Mouse (Mus musculus): ENCODE data around the gene Rad50. TPM values are rescaled to one million over a fixed set of nuclear protein-coding genes. Genes with fewer than 3 reads are reported as not detected.

Gene Rad50
- polyA plus RNA-seq, 1 experiment = 6.7 TPM

- peak; percentile 74 for DNase-seq
- 44% methylated on average over 14 of the region's 14 CpGs for WGBS
Measured at GRCm38 (mm10) chr11:53736771-53737572, 29.9 kb upstream of the Rad50 start.

GRCm38 (mm10) chr11:53735682-53736245, 28.6 kb upstream of the Rad50 start:
- peak; percentile 53 for DNase-seq
- H3K4me1 ChIP-seq (ENCODE audit: control insufficient read depth, insufficient read depth, low read length) = no peaks in the 10 kb centered on the region
- TF ChIP-seq POLR2A (IDR thresholded peaks at IDR 0.05; ENCODE audit: borderline replicate concordance, extremely low read depth, low read depth, low read length) (no peak), CTCF (IDR thresholded peaks at IDR 0.05; ENCODE audit: insufficient read depth, low read length) (peak; percentile 87)
- H3K4me3 ChIP-seq (replicated peaks; ENCODE audit: extremely low read depth, low read depth, low read length) = no peak overlapping the region
- 16% methylated on average over 17 of the region's 17 CpGs for WGBS

More at GRCm38 (mm10) chr11:53736771-53737572, 29.9 kb upstream of the Rad50 start:
- Histone ChIP-seq H3K4me3 (replicated peaks; ENCODE audit: extremely low read depth, low read depth, low read length) (no peak overlapping the region), H3K4me1 (ENCODE audit: control insufficient read depth, insufficient read depth, low read length) (no peaks in the 10 kb centered on the region)
- TF ChIP-seq CTCF (IDR thresholded peaks at IDR 0.05; ENCODE audit: insufficient read depth, low read length) = peak; percentile 73
- TF ChIP-seq POLR2A (IDR thresholded peaks at IDR 0.05; ENCODE audit: borderline replicate concordance, extremely low read depth, low read depth, low read length) = no peak

GRCm38 (mm10) chr11:53734970-53735681, 28.0 kb upstream of the Rad50 start:
- 57% methylated on average over 18 of the region's 18 CpGs for WGBS
- H3K4me3 ChIP-seq (replicated peaks; ENCODE audit: extremely low read depth, low read depth, low read length) = no peak overlapping the region
- TF ChIP-seq POLR2A (IDR thresholded peaks at IDR 0.05; ENCODE audit: borderline replicate concordance, extremely low read depth, low read depth, low read length) = no peak
- no peak for TF ChIP-seq CTCF (IDR thresholded peaks at IDR 0.05; ENCODE audit: insufficient read depth, low read length)
- DNase-seq = no peak
- H3K4me1 ChIP-seq (ENCODE audit: control insufficient read depth, insufficient read depth, low read length) = no peaks in the 10 kb centered on the region

GRCm38 (mm10) chr11:53734431-53734830, 27.3 kb upstream of the Rad50 start:
- TF ChIP-seq POLR2A (IDR thresholded peaks at IDR 0.05; ENCODE audit: borderline replicate concordance, extremely low read depth, low read depth, low read length) = no peak
- TF ChIP-seq CTCF (IDR thresholded peaks at IDR 0.05; ENCODE audit: insufficient read depth, low read length) = no peak
- no peak for DNase-seq
- Histone ChIP-seq H3K4me1 (ENCODE audit: control insufficient read depth, insufficient read depth, low read length) (no peaks in the 10 kb centered on the region), H3K4me3 (replicated peaks; ENCODE audit: extremely low read depth, low read depth, low read length) (no peak overlapping the region)
- WGBS = 84% methylated on average over 2 of the region's 2 CpGs

- H3K4me1 ChIP-seq (ENCODE audit: control insufficient read depth, insufficient read depth, low read length) = no peaks in the 10 kb centered on the region
- DNase-seq = no peak
- H3K4me3 ChIP-seq (replicated peaks; ENCODE audit: extremely low read depth, low read depth, low read length) = no peak overlapping the region
- TF ChIP-seq POLR2A (IDR thresholded peaks at IDR 0.05; ENCODE audit: borderline replicate concordance, extremely low read depth, low read depth, low read length) = no peak
- TF ChIP-seq CTCF (IDR thresholded peaks at IDR 0.05; ENCODE audit: insufficient read depth, low read length) = no peak
- 87% methylated on average over 7 of the region's 7 CpGs for WGBS
Measured at GRCm38 (mm10) chr11:53733824-53734223, 26.7 kb upstream of the Rad50 start.

GRCm38 (mm10) chr11:53732244-53732643, 25.1 kb upstream of the Rad50 start:
- no peaks in the 10 kb centered on the region for H3K4me1 ChIP-seq (ENCODE audit: control insufficient read depth, insufficient read depth, low read length)
- no peak for DNase-seq
- no peak for TF ChIP-seq CTCF (IDR thresholded peaks at IDR 0.05; ENCODE audit: insufficient read depth, low read length)
- TF ChIP-seq POLR2A (IDR thresholded peaks at IDR 0.05; ENCODE audit: borderline replicate concordance, extremely low read depth, low read depth, low read length) = no peak
- WGBS = 77% methylated on average over 8 of the region's 8 CpGs
- H3K4me3 ChIP-seq (replicated peaks; ENCODE audit: extremely low read depth, low read depth, low read length) = no peak overlapping the region

GRCm38 (mm10) chr11:53731457-53731856, 24.3 kb upstream of the Rad50 start:
- WGBS = 88% methylated on average over 7 of the region's 7 CpGs
- no peak for TF ChIP-seq POLR2A (IDR thresholded peaks at IDR 0.05; ENCODE audit: borderline replicate concordance, extremely low read depth, low read depth, low read length)
- no peak for TF ChIP-seq CTCF (IDR thresholded peaks at IDR 0.05; ENCODE audit: insufficient read depth, low read length)
- no peak for DNase-seq
- H3K4me3 ChIP-seq (replicated peaks; ENCODE audit: extremely low read depth, low read depth, low read length) = no peak overlapping the region
- H3K4me1 ChIP-seq (ENCODE audit: control insufficient read depth, insufficient read depth, low read length) = no peaks in the 10 kb centered on the region

- Histone ChIP-seq H3K4me1 (ENCODE audit: control insufficient read depth, insufficient read depth, low read length) (no peaks in the 10 kb centered on the region), H3K4me3 (replicated peaks; ENCODE audit: extremely low read depth, low read depth, low read length) (no peak within 1 kb of the TSS)
- 74% methylated on average over 6 of the region's 6 CpGs for WGBS
- DNase-seq = no peak
- TF ChIP-seq POLR2A (IDR thresholded peaks at IDR 0.05; ENCODE audit: borderline replicate concordance, extremely low read depth, low read depth, low read length) = no peak
- no peak for TF ChIP-seq CTCF (IDR thresholded peaks at IDR 0.05; ENCODE audit: insufficient read depth, low read length)
Measured at GRCm38 (mm10) chr11:53720715-53721114, 13.6 kb upstream of the Rad50 start, which contains the start of gene Il5. Gene Il5 (plus strand): TSS chr11:53720794.

GRCm38 (mm10) chr11:53719701-53720100, 12.6 kb upstream of the Rad50 start:
- TF ChIP-seq CTCF (IDR thresholded peaks at IDR 0.05; ENCODE audit: insufficient read depth, low read length) = no peak
- TF ChIP-seq POLR2A (IDR thresholded peaks at IDR 0.05; ENCODE audit: borderline replicate concordance, extremely low read depth, low read depth, low read length) = no peak
- no peak for DNase-seq
- WGBS = 84% methylated on average over 1 of the region's 1 CpGs
- Histone ChIP-seq H3K4me1 (ENCODE audit: control insufficient read depth, insufficient read depth, low read length) (no peaks in the 10 kb centered on the region), H3K4me3 (replicated peaks; ENCODE audit: extremely low read depth, low read depth, low read length) (no peak overlapping the region)
